Mouse (Mus musculus): ENCODE results near the gene Mfap1b. TPM values are rescaled to one million over a fixed set of nuclear protein-coding genes. Genes with fewer than 3 reads are reported as not detected.

The Mfap1b gene
- polyA plus RNA-seq, 1 experiment from 2014 or later, result 65.0 TPM

- Histone ChIP-seq H3K36me3 (replicated peaks; ENCODE audit: control insufficient read depth, insufficient read depth) (peaks cover 11% of the 10 kb centered on the region), H3K27ac (no peak within 1 kb of the TSS), H3K9me3 (ENCODE audit: control insufficient read depth, low read length) (no peaks in the 10 kb centered on the region), H3K27me3 (ENCODE audit: control insufficient read depth, insufficient read depth, low read length) (no peaks in the 10 kb centered on the region), H3K4me1 (replicated peaks; ENCODE audit: control insufficient read depth, insufficient read depth, low read length) (peaks cover 25% of the 10 kb centered on the region), H3K4me3 (replicated peaks; ENCODE audit: low read length) (no peak within 1 kb of the TSS), H3K4me2 (replicated peaks) (no peak within 1 kb of the TSS), H3K9ac (no peak within 1 kb of the TSS)
- WGBS, result 87% methylated on average over 4 of the region's 4 CpGs
- ATAC-seq (ENCODE audit: low FRiP score) (no peak), DNase-seq (ENCODE audit: low spot score) (no peak)
Observed at GRCm38 (mm10) chr2:121452990-121453389, 20.9 kb downstream of the Mfap1b start, which contains the start of gene Hypk. Gene Hypk (plus strand): TSS chr2:121453290.

GRCm38 (mm10) chr2:121452361-121452760 is 21.5 kb downstream of the Mfap1b start:
- Histone ChIP-seq H3K36me3 (replicated peaks; ENCODE audit: control insufficient read depth, insufficient read depth) (peaks cover 11% of the 10 kb centered on the region), H3K27me3 (ENCODE audit: control insufficient read depth, insufficient read depth, low read length) (no peaks in the 10 kb centered on the region), H3K27ac (no peak overlapping the region), H3K9ac (no peak overlapping the region), H3K4me1 (replicated peaks; ENCODE audit: control insufficient read depth, insufficient read depth, low read length) (peaks cover 20% of the 10 kb centered on the region), H3K4me3 (replicated peaks; ENCODE audit: low read length) (no peak overlapping the region), H3K4me2 (replicated peaks) (no peak overlapping the region), H3K9me3 (ENCODE audit: control insufficient read depth, low read length) (no peaks in the 10 kb centered on the region)
- DNase-seq (ENCODE audit: low spot score) (peak; percentile 22), ATAC-seq (ENCODE audit: low FRiP score) (no peak)
- 82% methylated on average over 4 of the region's 4 CpGs for WGBS

- no peaks in the 10 kb centered on the region for H3K9me3 ChIP-seq (ENCODE audit: control insufficient read depth, low read length)
- DNase-seq (ENCODE audit: low spot score) (no peak), ATAC-seq (ENCODE audit: low FRiP score) (no peak)
- peaks cover 11% of the 10 kb centered on the region for H3K36me3 ChIP-seq (replicated peaks; ENCODE audit: control insufficient read depth, insufficient read depth)
- WGBS, result 4% methylated on average over 7 of the region's 7 CpGs
- H3K27ac ChIP-seq, result peak overlapping the region; percentile 93
- H3K4me1 ChIP-seq (replicated peaks; ENCODE audit: control insufficient read depth, insufficient read depth, low read length), result peaks cover 15% of the 10 kb centered on the region
- peak overlapping the region; percentile 95 for H3K4me3 ChIP-seq (replicated peaks; ENCODE audit: low read length)
- no peaks in the 10 kb centered on the region for H3K27me3 ChIP-seq (ENCODE audit: control insufficient read depth, insufficient read depth, low read length)
- H3K9ac ChIP-seq, result peak overlapping the region; percentile 93
- H3K4me2 ChIP-seq (replicated peaks), result peak overlapping the region; percentile 95
Observed at GRCm38 (mm10) chr2:121450093-121450492, 23.8 kb downstream of the Mfap1b start.

- DNase-seq (ENCODE audit: low spot score) (no peak), ATAC-seq (ENCODE audit: low FRiP score) (peak; percentile 75)
- WGBS, result under 1% methylated on average over 43 of the region's 54 CpGs
- Histone ChIP-seq H3K27ac (peak overlapping the region; percentile 93), H3K4me1 (replicated peaks; ENCODE audit: control insufficient read depth, insufficient read depth, low read length) (peaks cover 15% of the 10 kb centered on the region), H3K4me2 (replicated peaks) (peak overlapping the region; percentile 95), H3K27me3 (ENCODE audit: control insufficient read depth, insufficient read depth, low read length) (no peaks in the 10 kb centered on the region), H3K9me3 (ENCODE audit: control insufficient read depth, low read length) (no peaks in the 10 kb centered on the region), H3K9ac (peak overlapping the region; percentile 93), H3K4me3 (replicated peaks; ENCODE audit: low read length) (peak overlapping the region; percentile 95), H3K36me3 (replicated peaks; ENCODE audit: control insufficient read depth, insufficient read depth) (peaks cover 11% of the 10 kb centered on the region)
Observed at GRCm38 (mm10) chr2:121449545-121450011, 24.3 kb downstream of the Mfap1b start.

GRCm38 (mm10) chr2:121448739-121449535 is 24.9 kb downstream of the Mfap1b start, which contains the start of gene Serf2:
Gene Serf2 (plus strand): TSS chr2:121449195.
- peak within 1 kb of the TSS; percentile 93 for H3K27ac ChIP-seq
- H3K4me2 ChIP-seq (replicated peaks), result peak within 1 kb of the TSS; percentile 95
- DNase-seq (ENCODE audit: low spot score), result peak; percentile 96
- ATAC-seq (ENCODE audit: low FRiP score), result peak; percentile 99
- peaks cover 15% of the 10 kb centered on the region for H3K4me1 ChIP-seq (replicated peaks; ENCODE audit: control insufficient read depth, insufficient read depth, low read length)
- H3K9me3 ChIP-seq (ENCODE audit: control insufficient read depth, low read length), result no peaks in the 10 kb centered on the region
- peaks cover 11% of the 10 kb centered on the region for H3K36me3 ChIP-seq (replicated peaks; ENCODE audit: control insufficient read depth, insufficient read depth)
- WGBS, result under 1% methylated on average over 60 of the region's 74 CpGs
- peak within 1 kb of the TSS; percentile 93 for H3K9ac ChIP-seq
- H3K27me3 ChIP-seq (ENCODE audit: control insufficient read depth, insufficient read depth, low read length), result no peaks in the 10 kb centered on the region
- peak within 1 kb of the TSS; percentile 95 for H3K4me3 ChIP-seq (replicated peaks; ENCODE audit: low read length)

- Histone ChIP-seq H3K4me3 (replicated peaks; ENCODE audit: low read length) (peak overlapping the region; percentile 95), H3K4me1 (replicated peaks; ENCODE audit: control insufficient read depth, insufficient read depth, low read length) (peaks cover 15% of the 10 kb centered on the region), H3K27ac (peak overlapping the region; percentile 40; the same call in 1 of the 2 replicates), H3K36me3 (replicated peaks; ENCODE audit: control insufficient read depth, insufficient read depth) (peaks cover 11% of the 10 kb centered on the region), H3K4me2 (replicated peaks) (peak overlapping the region; percentile 95), H3K27me3 (ENCODE audit: control insufficient read depth, insufficient read depth, low read length) (no peaks in the 10 kb centered on the region; the same call in 1 of the 2 replicates), H3K9ac (peak overlapping the region; percentile 38), H3K9me3 (ENCODE audit: control insufficient read depth, low read length) (no peaks in the 10 kb centered on the region)
- no peak for DNase-seq (ENCODE audit: low spot score)
- ATAC-seq (ENCODE audit: low FRiP score), result no peak
- WGBS, result 17% methylated on average over 9 of the region's 9 CpGs
Observed at GRCm38 (mm10) chr2:121448136-121448535, 25.7 kb downstream of the Mfap1b start.

- 82% methylated on average over 3 of the region's 3 CpGs for WGBS
- no peak overlapping the region for H3K4me3 ChIP-seq (replicated peaks; ENCODE audit: low read length)
- ATAC-seq (ENCODE audit: low FRiP score), result no peak
- H3K9me3 ChIP-seq (ENCODE audit: control insufficient read depth, low read length), result no peaks in the 10 kb centered on the region
- peaks cover 10% of the 10 kb centered on the region for H3K27me3 ChIP-seq (ENCODE audit: control insufficient read depth, insufficient read depth, low read length)
- H3K4me1 ChIP-seq (replicated peaks; ENCODE audit: control insufficient read depth, insufficient read depth, low read length), result peaks cover 23% of the 10 kb centered on the region
- H3K9ac ChIP-seq, result no peak overlapping the region
- peaks cover under 1% of the 10 kb centered on the region; the same call in 1 of the 2 replicates for H3K36me3 ChIP-seq (replicated peaks; ENCODE audit: control insufficient read depth, insufficient read depth)
- DNase-seq (ENCODE audit: low spot score), result no peak
- no peak overlapping the region for H3K27ac ChIP-seq
- H3K4me2 ChIP-seq (replicated peaks), result no peak overlapping the region
Observed at GRCm38 (mm10) chr2:121447006-121447405, 26.9 kb downstream of the Mfap1b start.

GRCm38 (mm10) chr2:121446506-121446905 is 27.4 kb downstream of the Mfap1b start:
- H3K4me3 ChIP-seq (replicated peaks; ENCODE audit: low read length), result no peak overlapping the region
- H3K27me3 ChIP-seq (ENCODE audit: control insufficient read depth, insufficient read depth, low read length), result peaks cover 16% of the 10 kb centered on the region
- H3K36me3 ChIP-seq (replicated peaks; ENCODE audit: control insufficient read depth, insufficient read depth), result no peaks in the 10 kb centered on the region; the same call in 1 of the 2 replicates
- H3K9ac ChIP-seq, result no peak overlapping the region
- H3K4me2 ChIP-seq (replicated peaks), result no peak overlapping the region
- 83% methylated on average over 4 of the region's 4 CpGs for WGBS
- peaks cover 25% of the 10 kb centered on the region for H3K4me1 ChIP-seq (replicated peaks; ENCODE audit: control insufficient read depth, insufficient read depth, low read length)
- DNase-seq (ENCODE audit: low spot score) (no peak), ATAC-seq (ENCODE audit: low FRiP score) (no peak)
- no peaks in the 10 kb centered on the region for H3K9me3 ChIP-seq (ENCODE audit: control insufficient read depth, low read length)
- H3K27ac ChIP-seq, result no peak overlapping the region

- WGBS, result 92% methylated on average over 3 of the region's 3 CpGs
- Histone ChIP-seq H3K4me3 (replicated peaks; ENCODE audit: low read length) (no peak overlapping the region), H3K9ac (no peak overlapping the region), H3K4me2 (replicated peaks) (no peak overlapping the region), H3K27ac (no peak overlapping the region), H3K9me3 (ENCODE audit: control insufficient read depth, low read length) (no peaks in the 10 kb centered on the region), H3K36me3 (replicated peaks; ENCODE audit: control insufficient read depth, insufficient read depth) (0 out of 2 replicates have a peak, but pooled peaks cover 2% of the 10 kb centered on the region), H3K4me1 (replicated peaks; ENCODE audit: control insufficient read depth, insufficient read depth, low read length) (peaks cover 13% of the 10 kb centered on the region; the same call in 1 of the 2 replicates), H3K27me3 (ENCODE audit: control insufficient read depth, insufficient read depth, low read length) (peaks cover 26% of the 10 kb centered on the region)
- DNase-seq (ENCODE audit: low spot score) (no peak), ATAC-seq (ENCODE audit: low FRiP score) (no peak)
Observed at GRCm38 (mm10) chr2:121445117-121445516, 28.8 kb downstream of the Mfap1b start.
